Mouse (Mus musculus) testis, adult 2 months (tissue): Measurements from ENCODE around the gene Adgre5. TPM values are rescaled to one million over a fixed set of nuclear protein-coding genes. Genes with fewer than 3 reads are reported as not detected.

Experiments used
- H3K27ac ChIP-seq: fragments of 200-500 bp; 2 replicates; pipeline ENCODE4 v1.5.1; 2012; ENCODE audit warnings: low read depth, low read length; ENCODE audit not compliant: control insufficient read depth, insufficient read depth
- H3K27me3 ChIP-seq: fragments of 200-500 bp; 2 replicates; pipeline ENCODE4 v1.6.1; 2012; ENCODE audit warnings: mild to moderate bottlenecking, low read length, moderate library complexity; ENCODE audit not compliant: control insufficient read depth, insufficient read depth
- H3K36me3 ChIP-seq: fragments of 200-500 bp; 2 replicates; pipeline ENCODE4 v1.6.1; 2012; ENCODE audit warnings: mild to moderate bottlenecking, low read length; ENCODE audit not compliant: control insufficient read depth, insufficient read depth
- H3K4me1 ChIP-seq: fragments of 200-500 bp; 2 replicates; pipeline ENCODE4 v1.6.1; 2012; ENCODE audit warnings: low read length; ENCODE audit not compliant: control insufficient read depth, insufficient read depth
- H3K4me3 ChIP-seq: fragments of 200-500 bp; 2 replicates; pipeline ENCODE4 v1.5.1; 2012; ENCODE audit warnings: low read depth, mild to moderate bottlenecking, low read length, moderate library complexity, mixed read lengths; ENCODE audit not compliant: control insufficient read depth
- CTCF ChIP-seq: fragments of 200-500 bp; IDR thresholded peaks from 2 replicates; pipeline ENCODE4 v1.5.1; 2012; ENCODE audit warnings: low read depth, mild to moderate bottlenecking, inconsistent platforms, low read length, moderate library complexity; ENCODE audit not compliant: control insufficient read depth, insufficient read depth, insufficient replicate concordance
- POLR2A ChIP-seq: fragments of 200-500 bp; IDR thresholded peaks from 2 replicates; pipeline ENCODE4 v1.6.1; 2012; ENCODE audit warnings: low read depth, mild to moderate bottlenecking, inconsistent platforms, low read length, moderate library complexity; ENCODE audit not compliant: control insufficient read depth
- polyA plus RNA-seq: library from polyadenylated mRNA; depleted of rRNA; stranded (reverse); fragments of >200 nt; gene quantifications from 2 replicates; pipeline ENCODE4 v1.2.3, GENCODE M21; 2012; rRNA removed

The Adgre5 gene
- 6.1 and 13.1 TPM in 2 replicates for polyA plus RNA-seq

DNA sequence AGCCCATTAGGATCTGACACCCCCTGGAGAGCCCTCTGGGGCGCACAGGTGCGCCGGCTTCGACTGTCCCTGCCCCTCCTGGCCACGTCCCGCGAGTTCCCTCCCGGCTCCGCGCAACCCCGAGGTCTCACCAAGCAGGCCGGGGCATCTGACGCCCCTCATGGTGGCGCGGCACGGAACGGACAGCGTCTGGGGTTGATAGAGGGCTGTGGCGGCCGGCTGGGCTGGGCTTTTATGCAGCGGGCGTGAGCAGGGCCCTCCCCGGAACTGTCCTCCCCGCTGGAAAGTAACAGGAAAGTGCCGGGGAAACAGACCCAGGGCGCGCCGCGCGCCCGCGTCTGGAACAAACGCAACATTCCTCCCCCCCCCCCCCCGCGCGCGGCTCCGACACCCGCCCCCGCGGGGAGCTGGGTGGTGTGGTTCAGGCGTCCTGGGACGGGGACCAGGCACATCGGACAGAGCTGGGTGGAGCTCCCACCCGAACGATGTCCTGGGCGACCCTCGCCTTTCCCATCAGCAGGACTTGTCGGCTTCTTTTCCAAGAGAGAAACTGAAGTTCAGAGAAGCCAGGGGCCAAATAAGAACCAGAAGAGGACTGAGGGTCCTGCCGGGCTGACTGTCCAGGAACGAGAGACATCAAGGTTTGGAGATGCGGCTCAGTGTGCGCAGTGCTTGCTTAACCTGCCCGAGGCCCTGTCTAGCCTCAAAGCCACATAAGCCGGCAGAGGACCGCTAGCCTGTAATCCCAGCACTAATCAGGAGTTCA, at the start of gene Adgre5:
Gene Adgre5 (minus strand): TSS at position 351 of the 766 bp plus-strand sequence.
- Histone ChIP-seq H3K27me3 (no peaks in the 10 kb centered on the region), H3K4me1 (peaks cover 23% of the 10 kb centered on the region), H3K4me3 (peak within 1 kb of the TSS; percentile 87), H3K27ac (peak within 1 kb of the TSS; percentile 59), H3K36me3 (no peaks in the 10 kb centered on the region)
- TF ChIP-seq CTCF (no peak), POLR2A (no peak; the same call in 1 of the 2 replicates)

DNA sequence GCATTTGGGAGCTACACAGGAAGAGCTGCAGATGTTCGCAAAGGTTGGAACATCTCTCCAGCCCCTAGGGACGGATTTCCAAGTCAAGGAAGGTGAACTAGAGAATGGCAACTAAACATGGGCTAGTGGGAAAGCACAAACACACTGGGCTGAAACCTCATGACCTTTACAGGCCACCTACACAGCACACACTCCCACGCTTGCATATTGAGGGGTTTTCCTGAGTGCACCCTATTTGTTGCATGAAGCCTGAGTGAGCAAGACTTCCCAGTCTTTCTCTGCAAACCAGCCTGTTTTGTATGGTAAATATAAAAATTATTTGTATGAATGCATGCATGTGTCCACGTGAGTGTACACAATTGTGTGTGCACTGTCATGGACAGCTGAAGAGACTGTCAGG, 48.7 kb upstream of the Adgre5 start:
- Histone ChIP-seq H3K4me3 (no peak overlapping the region), H3K4me1 (no peaks in the 10 kb centered on the region), H3K27me3 (no peaks in the 10 kb centered on the region), H3K27ac (no peak overlapping the region), H3K36me3 (no peaks in the 10 kb centered on the region)
- no peak for TF ChIP-seq CTCF
- no peak for TF ChIP-seq POLR2A

DNA sequence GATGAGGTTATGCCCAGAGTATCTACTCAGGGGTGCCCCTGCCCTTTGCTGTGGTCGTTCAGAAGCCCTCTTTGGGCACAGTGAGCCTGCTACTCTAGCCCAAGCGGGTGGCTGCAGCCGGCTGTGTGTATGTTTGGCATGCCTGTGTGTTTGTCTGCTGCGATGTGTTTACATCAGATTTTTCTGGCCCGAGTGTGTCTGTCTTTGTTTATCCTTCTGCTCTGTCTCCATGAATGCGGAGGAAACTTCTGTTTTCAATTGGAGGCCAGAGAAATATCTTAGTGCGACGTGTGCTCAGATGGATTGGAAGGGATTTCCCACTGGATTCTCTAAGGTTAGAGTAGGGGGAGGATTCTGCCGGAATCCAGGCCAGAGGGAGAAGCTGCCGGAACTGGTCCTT, 43.9 kb upstream of the Adgre5 start:
- H3K27me3 ChIP-seq, result no peaks in the 10 kb centered on the region
- H3K27ac ChIP-seq, result no peak overlapping the region
- TF ChIP-seq POLR2A, result no peak
- peaks cover 2% of the 10 kb centered on the region for H3K4me1 ChIP-seq
- H3K4me3 ChIP-seq, result no peak overlapping the region
- H3K36me3 ChIP-seq, result no peaks in the 10 kb centered on the region

DNA sequence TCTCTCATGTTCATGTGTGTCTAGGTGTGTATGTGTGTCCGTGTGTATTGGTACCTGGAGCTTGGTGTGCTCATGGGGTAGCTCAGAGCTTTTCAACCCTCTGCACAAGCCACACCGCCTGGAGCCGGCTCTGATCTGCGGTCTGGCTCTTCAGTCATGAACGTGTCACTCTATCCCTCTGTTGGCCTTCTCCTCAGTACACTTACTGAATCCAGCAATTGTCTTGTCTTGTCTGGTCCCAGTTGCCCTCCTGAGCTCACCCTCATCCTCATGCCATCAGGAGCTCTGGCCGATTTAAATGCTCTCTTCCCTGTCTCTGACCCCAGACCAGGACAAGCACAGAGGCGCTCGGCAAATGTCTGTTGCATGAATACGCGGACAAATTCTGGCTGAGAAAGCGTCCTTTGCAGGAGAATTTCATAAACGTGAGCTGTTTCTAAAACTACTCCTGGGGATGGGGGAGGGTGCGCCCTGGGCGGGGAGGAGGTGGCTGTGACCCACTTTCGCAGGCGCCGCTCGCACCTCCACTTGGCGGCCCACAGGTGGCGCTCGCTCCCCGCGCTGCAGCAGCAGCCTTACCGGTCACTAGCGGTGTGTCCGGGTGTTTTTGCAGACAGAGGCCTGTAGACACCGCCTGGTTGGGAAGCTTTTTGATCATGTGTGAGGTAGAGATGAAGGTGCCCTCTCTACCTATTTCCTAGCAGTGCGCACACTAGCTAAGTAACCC, 41.9 kb upstream of the Adgre5 start:
- H3K36me3 ChIP-seq, result no peaks in the 10 kb centered on the region
- no peaks in the 10 kb centered on the region for H3K27me3 ChIP-seq
- no peak overlapping the region for H3K27ac ChIP-seq
- peak overlapping the region; percentile 32; the same call in 1 of the 2 replicates for H3K4me3 ChIP-seq
- peaks cover 2% of the 10 kb centered on the region for H3K4me1 ChIP-seq
- TF ChIP-seq POLR2A (no peak), CTCF (peak; percentile 92)

DNA sequence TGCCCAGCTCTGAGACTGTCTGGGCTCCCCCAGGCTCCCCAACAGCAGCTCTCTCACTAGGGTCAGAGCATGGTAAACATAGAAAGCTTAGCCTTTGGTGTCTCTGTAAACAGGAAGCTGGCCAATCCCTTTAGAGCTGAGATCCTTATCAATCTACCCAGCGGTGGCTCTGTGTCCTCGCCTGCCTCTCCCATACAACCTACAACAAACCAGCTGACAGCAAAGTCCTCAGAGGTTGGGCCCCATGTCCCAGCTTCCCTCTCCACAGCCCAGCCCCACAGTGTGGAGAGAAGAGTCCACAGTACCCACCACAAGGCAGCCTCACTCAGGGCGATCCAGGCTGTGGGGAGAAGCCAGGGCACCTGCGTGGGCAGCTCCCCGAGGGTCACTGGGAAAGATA, 38.5 kb upstream of the Adgre5 start:
- no peak for TF ChIP-seq POLR2A
- no peak for TF ChIP-seq CTCF
- Histone ChIP-seq H3K36me3 (no peaks in the 10 kb centered on the region), H3K27ac (no peak overlapping the region)

DNA sequence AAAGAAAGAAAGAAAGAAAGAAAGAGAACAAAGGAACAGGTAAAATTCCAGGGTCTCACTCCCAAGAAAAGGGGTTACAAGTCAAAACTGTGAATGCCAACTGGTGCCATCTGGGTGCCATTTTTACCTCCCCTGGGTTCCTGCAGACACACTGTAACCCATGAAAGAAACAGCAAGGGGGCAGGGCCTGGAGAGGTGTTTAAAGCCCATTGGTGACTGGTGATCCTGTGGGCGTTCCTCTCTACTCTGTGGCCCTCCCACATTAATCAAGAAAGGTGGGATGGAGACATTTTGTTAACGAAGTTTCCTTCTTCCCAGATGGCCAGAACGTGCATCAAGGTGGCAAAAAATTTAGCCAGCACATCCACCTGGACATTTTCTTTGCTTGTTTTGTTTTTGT, 36.9 kb upstream of the Adgre5 start:
- Histone ChIP-seq H3K27me3 (no peaks in the 10 kb centered on the region), H3K4me3 (no peak overlapping the region), H3K4me1 (peaks cover 3% of the 10 kb centered on the region; the same call in 1 of the 2 replicates), H3K36me3 (no peaks in the 10 kb centered on the region), H3K27ac (no peak overlapping the region)
- TF ChIP-seq CTCF, result no peak

More for the DNA sequence above, 38.5 kb upstream of the Adgre5 start:
- Histone ChIP-seq H3K27me3 (no peaks in the 10 kb centered on the region), H3K4me3 (no peak overlapping the region), H3K4me1 (peaks cover 2% of the 10 kb centered on the region)

DNA sequence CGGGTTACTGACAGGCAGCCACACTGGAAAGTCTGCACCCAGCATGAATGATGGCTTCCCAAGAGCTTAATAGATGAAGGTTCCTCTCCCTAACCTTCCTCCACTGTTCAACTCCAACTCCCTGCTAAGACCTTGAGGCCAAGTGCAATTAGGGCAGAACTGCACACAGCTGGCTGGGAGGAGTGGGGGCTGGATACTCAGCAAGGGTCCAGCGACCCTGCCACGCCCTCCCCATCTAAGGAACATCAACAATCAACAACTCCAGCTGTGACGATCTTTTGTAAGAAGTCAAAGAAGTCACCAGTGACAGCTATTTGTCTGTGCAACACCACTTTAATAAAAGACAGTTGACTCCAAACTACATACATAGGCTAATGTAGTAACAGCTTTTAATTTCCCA, 35.5 kb upstream of the Adgre5 start:
- H3K27me3 ChIP-seq, result no peaks in the 10 kb centered on the region
- H3K4me3 ChIP-seq, result no peak overlapping the region
- TF ChIP-seq POLR2A, result no peak
- no peak for TF ChIP-seq CTCF
- no peaks in the 10 kb centered on the region for H3K36me3 ChIP-seq
- H3K27ac ChIP-seq, result no peak overlapping the region
- H3K4me1 ChIP-seq, result peaks cover 9% of the 10 kb centered on the region
